Mouse (Mus musculus) heart, adult 2 months (tissue): ENCODE measurements at regions not wholly inside any gene's neighbourhood (a gene's known extent, or its start where the extent isn't known, plus 50 kb on each side); places are given as distances from the start of the nearest gene placed in this dataset.

Experiments
- EP300 ChIP-seq: fragments of 200-500 bp; IDR thresholded peaks from 2 replicates; pipeline ENCODE4 v1.6.1; 2011; ENCODE audit warnings: low read depth, low read length, control low read depth; ENCODE audit not compliant: insufficient read depth
- POLR2A ChIP-seq: fragments of 200-500 bp; IDR thresholded peaks from 2 replicates; pipeline ENCODE4 v1.6.1; 2011; ENCODE audit warnings: mild to moderate bottlenecking, low read depth, low read length, control low read depth; ENCODE audit not compliant: insufficient read depth

DNA sequence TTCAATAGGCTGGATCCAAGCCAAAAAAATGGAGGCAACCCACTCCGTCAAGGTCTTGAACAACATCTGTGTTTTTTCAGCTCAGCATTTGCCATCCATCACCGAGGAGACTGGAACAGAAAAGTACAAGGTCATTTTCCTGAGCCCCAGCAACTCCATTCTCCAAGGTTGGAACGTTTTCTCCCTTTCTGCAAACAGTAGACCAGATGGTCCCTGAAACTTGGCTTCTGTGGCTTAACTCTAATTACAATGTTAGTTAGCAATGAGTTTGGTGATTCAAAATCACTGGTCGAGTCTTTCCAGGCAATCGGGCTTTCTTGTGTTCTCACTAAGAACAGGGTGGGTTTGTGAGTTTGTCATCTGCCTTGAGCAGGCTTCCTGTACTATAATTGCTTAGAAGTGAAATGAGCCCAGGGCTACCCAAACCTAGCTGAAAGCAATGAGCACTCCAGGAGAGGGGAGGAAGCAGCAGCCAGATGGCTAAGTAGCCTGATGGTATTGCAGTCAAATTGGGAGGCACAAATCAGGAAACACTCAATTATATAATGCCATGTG, 200.5 kb upstream of the Rack1 start:
- TF ChIP-seq EP300 = no peak
- TF ChIP-seq POLR2A = no peak
